Mouse (Mus musculus) embryonic facial prominence, embryonic 14.5 days (tissue): Measurements from ENCODE around the gene U2surp. TPM values are rescaled to one million over a fixed set of nuclear protein-coding genes. Genes with fewer than 3 reads are reported as not detected.

Experiments
- ATAC-seq: fragments of 200-750 bp; cut with Nextera tagmentation; 2 replicates; pipeline ENCODE4 v1.8.0; 2017; ENCODE audit warnings: low read depth, moderate number of reproducible peaks, moderate TSS enrichment
- DNase-seq: peaks from one replicate; pipeline ENCODE4 v3.0.0-alpha.2; 2015; ENCODE audit warnings: low spot score
- H3K27ac ChIP-seq: fragments of 300-500 bp; sonication (generic); replicated peaks from 2 replicates; pipeline ENCODE4 v1.5.1; 2014; ENCODE audit warnings: low read depth, mild to moderate bottlenecking, low read length, moderate library complexity
- H3K27me3 ChIP-seq: fragments of 300-500 bp; sonication (generic); replicated peaks from 2 replicates; pipeline ENCODE4 v1.6.1; 2014; ENCODE audit warnings: low read length; ENCODE audit not compliant: control insufficient read depth, insufficient read depth
- H3K36me3 ChIP-seq: fragments of 300-500 bp; sonication (generic); 2 replicates; pipeline ENCODE4 v1.6.1; 2014; ENCODE audit warnings: low read length, mixed read lengths; ENCODE audit not compliant: control insufficient read depth, insufficient read depth
- H3K4me1 ChIP-seq: fragments of 300-500 bp; sonication (generic); 2 replicates; pipeline ENCODE4 v1.6.1; 2014; ENCODE audit warnings: antibody characterized with exemption, low read length; ENCODE audit not compliant: control insufficient read depth, insufficient read depth
- H3K4me2 ChIP-seq: fragments of 300-500 bp; sonication (generic); 2 replicates; pipeline ENCODE4 v1.6.1; 2014; ENCODE audit warnings: low read depth, mild to moderate bottlenecking, low read length, moderate library complexity, mixed read lengths
- H3K4me3 ChIP-seq: fragments of 300-500 bp; sonication (generic); 2 replicates; pipeline ENCODE4 v1.5.1; 2014; ENCODE audit warnings: low read depth, mild to moderate bottlenecking, low read length
- H3K9ac ChIP-seq: fragments of 300-500 bp; sonication (generic); 2 replicates; pipeline ENCODE4 v1.6.1; 2014; ENCODE audit warnings: low read depth, mild to moderate bottlenecking, low read length, moderate library complexity, mixed read lengths
- H3K9me3 ChIP-seq: fragments of 300-500 bp; sonication (generic); 2 replicates; pipeline ENCODE4 v1.6.1; 2016; ENCODE audit warnings: low read length; ENCODE audit not compliant: control insufficient read depth
- WGBS: fragments of 180-500 bp; shearing (Covaris S2); extraction: QIAGEN DNeasy Blood & Tissue Kit; methylation state at CpG from one replicate; pipeline ENCODE4 v1.1.7; 2014; 5-methylcytosine and 5-hydroxymethylcytosine counted together
- polyA plus RNA-seq: library from polyadenylated mRNA; unstranded; fragments of >200 nt; fragmentation: Nextera tagmentation; extraction: Ambion mirVana; gene quantifications from 2 replicates; pipeline ENCODE4 v1.2.1, GENCODE M21; 2014

Gene U2surp
- polyA plus RNA-seq, 1 experiment from 2014 or later, result 97.0 TPM

GRCm38 (mm10) chr9:95554231-95555221, 42.7 kb upstream of the U2surp start:
- ATAC-seq, result no peak
- H3K27me3 ChIP-seq, result peaks cover 33% of the 10 kb centered on the region
- H3K4me1 ChIP-seq, result peaks cover 4% of the 10 kb centered on the region; the same call in 1 of the 2 replicates
- no peaks in the 10 kb centered on the region for H3K9me3 ChIP-seq
- WGBS, result 78% methylated on average over 18 of the region's 18 CpGs
- no peak overlapping the region for H3K4me2 ChIP-seq
- H3K36me3 ChIP-seq, result no peaks in the 10 kb centered on the region
- H3K4me3 ChIP-seq, result no peak overlapping the region
- no peak overlapping the region for H3K9ac ChIP-seq
- no peak overlapping the region for H3K27ac ChIP-seq
- DNase-seq, result no peak

GRCm38 (mm10) chr9:95552175-95552705, 40.4 kb upstream of the U2surp start:
- no peak overlapping the region for H3K4me2 ChIP-seq
- no peaks in the 10 kb centered on the region for H3K4me1 ChIP-seq
- H3K27ac ChIP-seq, result no peak overlapping the region
- no peaks in the 10 kb centered on the region for H3K36me3 ChIP-seq
- H3K9me3 ChIP-seq, result no peaks in the 10 kb centered on the region
- no peak overlapping the region for H3K9ac ChIP-seq
- ATAC-seq, result no peak
- 68% methylated on average over 10 of the region's 10 CpGs for WGBS
- H3K4me3 ChIP-seq, result no peak overlapping the region
- no peak for DNase-seq
- peaks cover 12% of the 10 kb centered on the region for H3K27me3 ChIP-seq

GRCm38 (mm10) chr9:95550856-95551774, 39.3 kb upstream of the U2surp start:
- peaks cover 4% of the 10 kb centered on the region; the same call in 1 of the 2 replicates for H3K27me3 ChIP-seq
- 70% methylated on average over 9 of the region's 9 CpGs for WGBS
- H3K27ac ChIP-seq, result no peak overlapping the region
- H3K4me1 ChIP-seq, result no peaks in the 10 kb centered on the region
- H3K9ac ChIP-seq, result no peak overlapping the region
- H3K4me3 ChIP-seq, result no peak overlapping the region
- H3K4me2 ChIP-seq, result no peak overlapping the region
- no peaks in the 10 kb centered on the region for H3K9me3 ChIP-seq
- no peaks in the 10 kb centered on the region for H3K36me3 ChIP-seq
- ATAC-seq (no peak), DNase-seq (no peak)

- no peak overlapping the region for H3K9ac ChIP-seq
- no peak overlapping the region for H3K4me2 ChIP-seq
- no peaks in the 10 kb centered on the region for H3K9me3 ChIP-seq
- DNase-seq, result no peak
- no peak overlapping the region for H3K27ac ChIP-seq
- ATAC-seq, result no peak
- H3K27me3 ChIP-seq, result no peaks in the 10 kb centered on the region
- WGBS, result 71% methylated on average over 15 of the region's 15 CpGs
- no peaks in the 10 kb centered on the region for H3K4me1 ChIP-seq
- no peaks in the 10 kb centered on the region for H3K36me3 ChIP-seq
- H3K4me3 ChIP-seq, result no peak overlapping the region
Measured at GRCm38 (mm10) chr9:95549626-95550411, 38.0 kb upstream of the U2surp start.

- H3K4me2 ChIP-seq, result no peak overlapping the region
- no peak overlapping the region for H3K9ac ChIP-seq
- H3K4me1 ChIP-seq, result no peaks in the 10 kb centered on the region
- no peak overlapping the region for H3K27ac ChIP-seq
- no peaks in the 10 kb centered on the region for H3K9me3 ChIP-seq
- 60% methylated on average over 7 of the region's 7 CpGs for WGBS
- H3K36me3 ChIP-seq, result no peaks in the 10 kb centered on the region
- no peak for ATAC-seq
- H3K4me3 ChIP-seq, result no peak overlapping the region
- no peaks in the 10 kb centered on the region for H3K27me3 ChIP-seq
- DNase-seq, result no peak
Measured at GRCm38 (mm10) chr9:95546679-95547078, 34.9 kb upstream of the U2surp start.

- 88% methylated on average over 4 of the region's 4 CpGs for WGBS
- no peaks in the 10 kb centered on the region for H3K27me3 ChIP-seq
- DNase-seq (no peak), ATAC-seq (no peak)
- H3K4me3 ChIP-seq, result no peak overlapping the region
- H3K9ac ChIP-seq, result no peak overlapping the region
- no peak overlapping the region for H3K27ac ChIP-seq
- no peaks in the 10 kb centered on the region for H3K9me3 ChIP-seq
- no peak overlapping the region for H3K4me2 ChIP-seq
- H3K36me3 ChIP-seq, result no peaks in the 10 kb centered on the region
- H3K4me1 ChIP-seq, result no peaks in the 10 kb centered on the region
Measured at GRCm38 (mm10) chr9:95544598-95544997, 32.8 kb upstream of the U2surp start.

- Histone ChIP-seq H3K27me3 (no peaks in the 10 kb centered on the region), H3K4me2 (no peak overlapping the region), H3K4me1 (no peaks in the 10 kb centered on the region), H3K27ac (no peak overlapping the region), H3K4me3 (no peak overlapping the region), H3K9ac (no peak overlapping the region), H3K36me3 (no peaks in the 10 kb centered on the region), H3K9me3 (no peaks in the 10 kb centered on the region)
- no peak for DNase-seq
- no peak for ATAC-seq
- 66% methylated on average over 6 of the region's 6 CpGs for WGBS
Measured at GRCm38 (mm10) chr9:95542475-95542874, 30.7 kb upstream of the U2surp start.
